Mouse (Mus musculus): ENCODE results near the gene Taar7f.
A peak's percentile ranks its signal among the peaks of the same experiment; 100 is the strongest.
"Not testable (repeated sequence)": the region's sequence is repeated elsewhere in the genome, so short reads cannot be mapped to it uniquely, and the experiment has no call there.

The Taar7f gene

GRCm38 (mm10) chr10:24049210-24049609, at the start of gene Taar7f:
Taar7f (plus strand) TSS chr10:24049510.
- no peak for DNase-seq (ENCODE audit: low spot score)

- no peak for DNase-seq (ENCODE audit: low spot score)
Observed at GRCm38 (mm10) chr10:23999639-24000038, 49.7 kb upstream of the Taar7f start, which contains the start of gene Taar7b. Taar7b (plus strand) TSS chr10:23999939.

GRCm38 (mm10) chr10:24006442-24006841, 42.9 kb upstream of the Taar7f start:
- DNase-seq (ENCODE audit: low spot score), result no peak

- no peak for DNase-seq (ENCODE audit: low spot score)
Observed at GRCm38 (mm10) chr10:24007034-24007433, 42.3 kb upstream of the Taar7f start.

- DNase-seq (ENCODE audit: low spot score), result no peak
Observed at GRCm38 (mm10) chr10:24008143-24008542, 41.2 kb upstream of the Taar7f start.

GRCm38 (mm10) chr10:24026922-24027321, 22.4 kb upstream of the Taar7f start, which contains the start of gene Taar7d:
Taar7d (plus strand) TSS chr10:24027222.
- no peak for DNase-seq (ENCODE audit: low spot score)

- DNase-seq (ENCODE audit: low spot score), result no peak
Observed at GRCm38 (mm10) chr10:24031347-24031746, 18.0 kb upstream of the Taar7f start.

- DNase-seq (ENCODE audit: low spot score), result no peak
Observed at GRCm38 (mm10) chr10:24037314-24037713, 12.0 kb upstream of the Taar7f start, which contains the start of gene Taar7e. Taar7e (plus strand) TSS chr10:24037614.

GRCm38 (mm10) chr10:24040120-24040869, 9.0 kb upstream of the Taar7f start:
- DNase-seq (ENCODE audit: low spot score), result no peak

GRCm38 (mm10) chr10:24052039-24052438, 2.7 kb downstream of the Taar7f start:
- DNase-seq (ENCODE audit: low spot score), result no peak

- DNase-seq (ENCODE audit: low spot score), result no peak
Observed at GRCm38 (mm10) chr10:24058986-24059385, 9.7 kb downstream of the Taar7f start.

- DNase-seq (ENCODE audit: low spot score), result not testable (repeated sequence)
Observed at GRCm38 (mm10) chr10:24074751-24075150, 25.4 kb downstream of the Taar7f start.

- not testable (repeated sequence) for DNase-seq (ENCODE audit: low spot score)
Observed at GRCm38 (mm10) chr10:24076200-24076599, 26.9 kb downstream of the Taar7f start, which contains the start of gene Taar8a. Taar8a (plus strand) TSS chr10:24076500.

- DNase-seq (ENCODE audit: low spot score), result peak; percentile 61
Observed at GRCm38 (mm10) chr10:24080166-24080565, 30.9 kb downstream of the Taar7f start.

GRCm38 (mm10) chr10:24085936-24086335, 36.6 kb downstream of the Taar7f start:
- no peak for DNase-seq (ENCODE audit: low spot score)

- DNase-seq (ENCODE audit: low spot score), result no peak
Observed at GRCm38 (mm10) chr10:24086555-24086954, 37.2 kb downstream of the Taar7f start.

- no peak for DNase-seq (ENCODE audit: low spot score)
Observed at GRCm38 (mm10) chr10:24087168-24087567, 37.9 kb downstream of the Taar7f start.

- DNase-seq (ENCODE audit: low spot score), result no peak
Observed at GRCm38 (mm10) chr10:24092194-24092593, 42.9 kb downstream of the Taar7f start, which contains the start of gene Taar8b. Taar8b (minus strand) TSS chr10:24092294.

- DNase-seq (ENCODE audit: low spot score), result not testable (repeated sequence)
Observed at GRCm38 (mm10) chr10:24097010-24097409, 47.7 kb downstream of the Taar7f start.

All from retina, embryonic 14.5 days (tissue).